Mouse (Mus musculus): ENCODE measurements around the gene Qrsl1. TPM values are rescaled to one million over a fixed set of nuclear protein-coding genes. Genes with fewer than 3 reads are reported as not detected.
"Not testable (repeated sequence)": the region's sequence is repeated elsewhere in the genome, so short reads cannot be mapped to it uniquely, and the experiment has no call there.

Qrsl1 gene
- 9.7 and 12.0 TPM in 2 replicates for polyA plus RNA-seq (2015; fragmentation: Nextera tagmentation; extraction: Ambion mirVana)

DNA sequence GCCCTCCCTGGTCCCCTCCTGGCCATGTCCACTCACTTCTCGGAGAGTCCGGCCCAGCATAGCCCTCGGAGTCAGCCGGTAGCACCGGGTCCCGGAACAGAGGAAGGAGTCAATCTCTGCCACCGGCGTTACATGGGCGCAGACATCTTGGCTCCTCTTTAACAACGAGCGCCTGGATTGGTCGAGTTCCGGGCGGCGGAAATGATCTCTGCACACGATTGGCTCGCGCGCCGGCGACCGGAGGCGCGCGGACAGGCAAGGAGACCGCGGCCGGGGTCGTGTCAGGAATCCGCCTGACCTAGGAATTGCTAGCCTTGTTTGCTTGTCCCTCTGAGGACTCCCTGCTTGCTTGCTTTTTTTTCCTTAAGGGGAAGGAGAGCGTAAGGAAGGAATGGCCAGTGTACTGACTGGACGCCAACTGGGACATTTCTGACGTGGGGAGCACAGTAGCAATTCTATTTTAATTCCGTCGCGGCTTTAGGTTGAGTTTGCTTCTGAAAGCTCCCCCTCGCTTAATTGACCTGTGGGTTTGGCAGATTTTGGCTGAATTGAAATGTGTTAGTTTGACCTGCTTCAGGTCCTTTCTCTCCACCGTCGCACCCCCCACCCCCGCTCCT is at the start of gene Qrsl1, which contains the start of gene Rtn4ip1:
Qrsl1 (minus strand) TSS at position 168 of the 617 bp plus-strand sequence.
Rtn4ip1 (plus strand) TSS at position 230 of the 617 bp plus-strand sequence.
- Histone ChIP-seq H3K4me3 (replicated peaks) (peak within 1 kb of the TSS; percentile 87), H3K4me2 (peak within 1 kb of the TSS; percentile 78), H3K9me3 (replicated peaks) (no peaks in the 10 kb centered on the region), H3K27ac (peak within 1 kb of the TSS; percentile 32; the same call in 1 of the 2 replicates), H3K36me3 (no peaks in the 10 kb centered on the region), H3K27me3 (no peaks in the 10 kb centered on the region), H3K4me1 (replicated peaks) (peaks cover 28% of the 10 kb centered on the region), H3K9ac (peak within 1 kb of the TSS; percentile 78)
- ATAC-seq (ENCODE audit: low read depth) (peak; percentile 94), DNase-seq (peak; percentile 85)
- WGBS (ENCODE audit: insufficient replicate concordance), result under 1% methylated on average over 40 of the region's 40 CpGs

GRCm38 (mm10) chr10:43945435-43945834 is 43.9 kb upstream of the Qrsl1 start:
- Histone ChIP-seq H3K27ac (no peak overlapping the region), H3K4me1 (replicated peaks) (no peaks in the 10 kb centered on the region), H3K4me3 (replicated peaks) (no peak overlapping the region), H3K9me3 (replicated peaks) (no peaks in the 10 kb centered on the region), H3K4me2 (no peak overlapping the region), H3K36me3 (peaks cover 17% of the 10 kb centered on the region), H3K27me3 (no peaks in the 10 kb centered on the region), H3K9ac (no peak overlapping the region)
- no peak for ATAC-seq (ENCODE audit: low read depth)
- DNase-seq, result no peak
- WGBS (ENCODE audit: insufficient replicate concordance), result 76% methylated on average over 4 of the region's 4 CpGs

DNA sequence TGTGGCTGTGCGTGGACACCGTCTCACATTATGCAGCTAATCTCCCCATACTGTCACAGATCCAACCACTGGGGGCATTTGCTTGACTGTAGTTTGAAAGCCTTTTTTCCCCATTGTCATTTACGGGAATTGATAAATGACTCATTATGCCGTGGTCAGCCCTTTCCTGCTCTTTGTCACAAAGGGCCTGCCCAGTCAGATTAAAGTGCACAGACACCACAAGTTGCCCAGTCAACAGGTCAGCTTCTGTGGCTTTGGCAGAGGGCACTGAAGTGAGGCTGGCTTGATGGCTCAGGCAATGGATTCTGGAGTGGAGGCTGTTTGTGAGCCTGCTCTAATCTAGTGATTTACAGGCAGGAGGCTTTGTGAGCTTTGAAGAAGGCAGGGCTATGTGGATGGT is 42.2 kb upstream of the Qrsl1 start:
- DNase-seq (no peak), ATAC-seq (ENCODE audit: low read depth) (no peak)
- Histone ChIP-seq H3K27me3 (no peaks in the 10 kb centered on the region), H3K4me3 (replicated peaks) (no peak overlapping the region), H3K9me3 (replicated peaks) (no peaks in the 10 kb centered on the region), H3K4me2 (no peak overlapping the region), H3K9ac (no peak overlapping the region), H3K4me1 (replicated peaks) (no peaks in the 10 kb centered on the region), H3K27ac (no peak overlapping the region), H3K36me3 (peaks cover 22% of the 10 kb centered on the region)
- 49% methylated on average over 4 of the region's 4 CpGs for WGBS (ENCODE audit: insufficient replicate concordance)

DNA sequence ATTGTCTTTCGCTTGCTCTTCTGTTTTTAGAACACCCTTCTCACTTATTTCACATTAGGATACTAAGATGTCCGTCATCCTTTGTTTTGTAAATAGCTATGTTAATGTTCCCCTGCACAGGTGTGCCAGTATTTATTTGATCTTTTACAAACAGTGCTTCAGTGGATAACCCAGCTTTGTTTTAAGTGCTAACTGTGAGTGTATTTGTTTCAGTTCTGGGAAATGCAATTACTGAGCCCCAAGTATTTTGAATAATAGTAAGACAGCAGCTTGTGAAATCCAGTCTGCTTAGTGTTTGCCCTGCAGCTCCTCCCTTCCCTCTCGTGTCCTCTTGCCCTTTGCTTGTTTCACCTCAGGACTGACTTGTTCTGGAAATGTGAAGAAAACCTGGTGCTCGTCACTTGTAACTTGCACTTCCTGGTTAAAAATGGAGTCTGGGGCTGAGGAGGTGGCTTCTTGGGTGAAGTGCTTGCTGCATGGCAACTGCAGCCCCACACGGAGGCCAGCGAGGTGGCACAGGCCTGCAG is 37.7 kb upstream of the Qrsl1 start:
- ATAC-seq (ENCODE audit: low read depth), result no peak
- 76% methylated on average over 6 of the region's 6 CpGs for WGBS (ENCODE audit: insufficient replicate concordance)

DNA sequence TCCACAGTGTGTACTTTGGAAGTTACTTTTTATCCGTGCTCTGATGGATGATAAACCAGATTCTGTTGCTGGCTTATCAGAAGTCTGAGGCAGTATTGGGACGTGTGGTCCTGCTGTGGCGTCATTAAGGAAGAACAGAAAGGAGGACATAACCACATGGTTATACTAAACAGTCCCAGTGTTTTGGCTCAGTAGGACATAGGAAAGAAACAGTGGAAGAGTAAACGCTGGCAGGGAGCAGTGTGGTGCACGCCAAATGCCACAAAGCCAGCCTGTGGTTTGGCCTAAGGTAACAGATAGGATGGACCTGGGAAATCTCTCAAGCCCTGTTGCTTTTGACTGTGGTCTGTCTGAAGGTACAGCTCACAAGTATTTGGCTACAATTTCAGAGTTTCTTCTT is 27.1 kb upstream of the Qrsl1 start:
- DNase-seq (no peak), ATAC-seq (ENCODE audit: low read depth) (no peak)
- Histone ChIP-seq H3K36me3 (peaks cover 40% of the 10 kb centered on the region), H3K27me3 (no peaks in the 10 kb centered on the region), H3K4me3 (replicated peaks) (no peak overlapping the region), H3K9ac (no peak overlapping the region), H3K27ac (no peak overlapping the region), H3K4me1 (replicated peaks) (no peaks in the 10 kb centered on the region), H3K9me3 (replicated peaks) (no peaks in the 10 kb centered on the region), H3K4me2 (no peak overlapping the region)
- 65% methylated on average over 5 of the region's 5 CpGs for WGBS (ENCODE audit: insufficient replicate concordance)

More for the DNA sequence above, 37.7 kb upstream of the Qrsl1 start:
- no peak overlapping the region for H3K27ac ChIP-seq
- H3K4me1 ChIP-seq (replicated peaks), result no peaks in the 10 kb centered on the region
- H3K36me3 ChIP-seq, result peaks cover 24% of the 10 kb centered on the region
- H3K27me3 ChIP-seq, result no peaks in the 10 kb centered on the region
- no peak for DNase-seq
- no peaks in the 10 kb centered on the region for H3K9me3 ChIP-seq (replicated peaks)
- H3K9ac ChIP-seq, result no peak overlapping the region
- H3K4me2 ChIP-seq, result no peak overlapping the region
- no peak overlapping the region for H3K4me3 ChIP-seq (replicated peaks)

- Histone ChIP-seq H3K4me1 (replicated peaks) (no peaks in the 10 kb centered on the region), H3K4me2 (no peak overlapping the region), H3K9me3 (replicated peaks) (no peaks in the 10 kb centered on the region), H3K36me3 (peaks cover 42% of the 10 kb centered on the region), H3K4me3 (replicated peaks) (no peak overlapping the region), H3K27ac (no peak overlapping the region), H3K27me3 (no peaks in the 10 kb centered on the region), H3K9ac (no peak overlapping the region)
- ATAC-seq (ENCODE audit: low read depth), result no peak
- 69% methylated on average over 8 of the region's 8 CpGs for WGBS (ENCODE audit: insufficient replicate concordance)
- no peak for DNase-seq
These were observed 26.2 kb upstream of the Qrsl1 start for GRCm38 (mm10) chr10:43927736-43928135.

DNA sequence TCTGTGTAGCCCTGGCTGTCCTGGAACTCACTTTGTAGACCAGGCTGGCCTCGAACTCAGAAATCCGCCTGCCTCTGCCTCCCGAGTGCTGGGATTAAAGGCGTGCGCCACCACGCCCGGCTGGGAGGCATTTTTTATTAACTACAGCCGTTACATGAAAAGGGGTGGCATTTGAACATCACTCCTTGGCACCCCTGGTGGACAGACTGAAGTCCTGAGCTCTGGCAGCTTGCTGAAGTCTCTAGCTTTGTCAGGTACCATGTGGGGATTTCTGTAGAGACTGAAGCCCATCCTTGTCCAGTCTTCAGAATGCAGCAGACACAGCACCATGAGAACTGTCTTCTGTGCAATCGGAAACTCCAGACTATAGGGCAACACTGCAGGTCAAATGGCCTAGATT is 24.2 kb upstream of the Qrsl1 start:
- not testable (repeated sequence) for H3K27me3 ChIP-seq; H3K9ac ChIP-seq; H3K4me3 ChIP-seq (replicated peaks); H3K4me1 ChIP-seq (replicated peaks); H3K27ac ChIP-seq; ATAC-seq (ENCODE audit: low read depth); H3K4me2 ChIP-seq; DNase-seq; H3K9me3 ChIP-seq (replicated peaks)
- WGBS (ENCODE audit: insufficient replicate concordance), result 84% methylated on average over 9 of the region's 9 CpGs
- peaks cover 33% of the 10 kb centered on the region for H3K36me3 ChIP-seq

DNA sequence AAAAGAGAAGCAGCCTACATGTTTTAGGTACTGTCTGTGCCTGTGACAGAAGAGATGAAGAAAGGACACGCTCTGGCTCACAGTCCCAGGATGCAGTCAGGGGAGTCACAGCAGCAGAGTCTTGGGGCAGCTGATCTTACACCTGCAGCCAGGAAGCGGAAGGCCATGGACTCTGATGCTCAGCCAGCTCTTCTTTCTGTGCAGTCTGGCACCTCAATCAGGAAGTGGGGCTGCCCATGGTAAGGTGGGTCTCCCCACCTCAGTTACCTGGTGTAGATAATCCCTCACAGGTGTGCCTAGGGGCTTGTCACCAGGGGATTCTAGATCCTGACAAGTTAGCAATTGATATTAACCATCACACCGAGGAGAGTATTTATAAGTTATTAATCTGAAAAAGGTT is 21.6 kb upstream of the Qrsl1 start:
- WGBS (ENCODE audit: insufficient replicate concordance), result 80% methylated on average over 3 of the region's 3 CpGs
- no peak overlapping the region for H3K4me3 ChIP-seq (replicated peaks)
- H3K9me3 ChIP-seq (replicated peaks), result no peaks in the 10 kb centered on the region
- ATAC-seq (ENCODE audit: low read depth) (no peak), DNase-seq (no peak)
- peaks cover 28% of the 10 kb centered on the region for H3K36me3 ChIP-seq
- no peak overlapping the region for H3K9ac ChIP-seq
- no peaks in the 10 kb centered on the region for H3K27me3 ChIP-seq
- no peaks in the 10 kb centered on the region for H3K4me1 ChIP-seq (replicated peaks)
- H3K27ac ChIP-seq, result no peak overlapping the region
- no peak overlapping the region for H3K4me2 ChIP-seq

DNA sequence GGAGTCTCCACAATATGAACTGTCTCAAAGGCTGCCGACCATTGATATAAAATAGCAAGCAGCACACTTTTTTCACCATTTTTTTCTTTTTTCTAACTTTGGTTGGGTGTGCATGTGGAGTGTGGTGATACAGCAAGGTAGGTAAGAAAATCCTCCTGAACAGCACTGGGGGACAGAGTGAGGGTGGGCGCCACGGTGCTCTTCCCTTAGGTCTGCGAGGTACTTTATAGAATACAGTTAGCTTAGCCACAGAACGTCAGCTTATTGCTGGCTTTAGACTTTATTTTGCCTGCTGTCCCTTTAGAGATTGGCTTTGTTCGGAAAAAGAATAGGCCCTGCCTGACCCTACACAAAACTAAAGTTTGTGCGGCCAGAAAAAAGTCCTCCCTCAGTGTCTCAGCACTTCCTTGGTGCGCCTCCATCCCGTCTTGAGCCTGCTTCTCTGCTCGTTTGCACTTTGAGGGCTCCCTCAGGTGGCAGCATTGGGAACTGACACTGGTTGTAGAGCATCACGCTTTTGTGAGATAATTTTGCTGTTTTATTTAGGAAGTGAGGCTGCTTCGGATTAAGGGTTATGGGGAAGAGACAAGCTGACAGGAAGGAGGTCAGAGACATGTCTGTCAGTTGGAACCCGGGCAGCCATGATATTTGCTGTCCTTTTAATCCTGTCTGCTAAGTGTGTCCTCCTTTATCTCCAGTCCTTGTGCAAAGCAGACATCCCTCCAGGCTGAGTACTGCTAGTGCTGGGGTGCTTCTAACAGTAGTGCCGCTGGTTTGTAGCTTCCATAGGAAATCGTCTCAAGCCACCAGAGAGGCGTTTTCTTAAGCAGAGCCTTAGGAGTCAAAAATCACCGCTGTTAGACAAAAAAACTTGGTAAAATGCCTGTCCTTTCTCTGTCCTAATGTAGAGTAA is 17.4 kb upstream of the Qrsl1 start:
- WGBS (ENCODE audit: insufficient replicate concordance), result 43% methylated on average over 17 of the region's 17 CpGs
- Histone ChIP-seq H3K27me3 (no peaks in the 10 kb centered on the region), H3K9me3 (replicated peaks) (no peaks in the 10 kb centered on the region), H3K27ac (no peak overlapping the region), H3K4me1 (replicated peaks) (peaks cover 9% of the 10 kb centered on the region), H3K9ac (no peak overlapping the region), H3K4me2 (no peak overlapping the region), H3K4me3 (replicated peaks) (no peak overlapping the region), H3K36me3 (peaks cover 19% of the 10 kb centered on the region)
- DNase-seq, result peak; percentile 55
- no peak for ATAC-seq (ENCODE audit: low read depth)

- Histone ChIP-seq H3K4me3 (replicated peaks) (no peak overlapping the region), H3K4me1 (replicated peaks) (peaks cover 17% of the 10 kb centered on the region), H3K27ac (no peak overlapping the region), H3K4me2 (no peak overlapping the region), H3K36me3 (peaks cover 11% of the 10 kb centered on the region), H3K9me3 (replicated peaks) (no peaks in the 10 kb centered on the region), H3K27me3 (no peaks in the 10 kb centered on the region), H3K9ac (no peak overlapping the region)
- 15% methylated on average over 2 of the region's 2 CpGs for WGBS (ENCODE audit: insufficient replicate concordance)
- ATAC-seq (ENCODE audit: low read depth) (no peak), DNase-seq (no peak)
These were observed 15.2 kb upstream of the Qrsl1 start for GRCm38 (mm10) chr10:43916737-43917136.

DNA sequence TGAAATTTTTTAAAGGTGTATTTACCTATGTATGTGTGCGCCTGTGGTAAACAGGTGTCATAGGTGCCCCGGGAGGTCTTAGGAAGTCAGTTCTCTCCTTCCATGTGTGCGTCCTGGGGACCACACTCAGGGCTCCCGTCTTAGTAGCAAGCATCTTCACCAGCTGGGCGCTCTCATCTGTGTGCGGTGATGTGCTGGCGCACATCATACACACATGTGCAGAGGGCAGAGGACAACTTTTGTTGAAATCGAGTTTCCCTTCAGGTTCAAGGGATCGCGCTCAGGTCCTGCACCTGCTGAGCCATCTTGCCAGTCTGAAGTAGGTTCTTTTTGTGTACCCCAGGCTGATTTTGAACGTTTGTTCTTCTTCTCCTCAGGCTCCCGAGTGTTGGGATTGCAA is 14.6 kb upstream of the Qrsl1 start:
- Histone ChIP-seq H3K4me3 (replicated peaks) (no peak overlapping the region), H3K36me3 (peaks cover 11% of the 10 kb centered on the region)

More for the DNA sequence above, 14.6 kb upstream of the Qrsl1 start:
- no peak for DNase-seq
- ATAC-seq (ENCODE audit: low read depth), result no peak
- WGBS (ENCODE audit: insufficient replicate concordance), result 78% methylated on average over 12 of the region's 12 CpGs
- no peak overlapping the region for H3K4me2 ChIP-seq
- no peak overlapping the region for H3K9ac ChIP-seq
- peaks cover 19% of the 10 kb centered on the region for H3K4me1 ChIP-seq (replicated peaks)
- H3K27ac ChIP-seq, result no peak overlapping the region
- no peaks in the 10 kb centered on the region for H3K27me3 ChIP-seq
- H3K9me3 ChIP-seq (replicated peaks), result no peaks in the 10 kb centered on the region
